Mouse (Mus musculus): ENCODE results near the gene Bmper.

The Bmper gene

GRCm38 (mm10) chr9:23374789-23375460 is 152.0 kb downstream of the Bmper start:
- DNase-seq (ENCODE audit: low spot score) = no peak

GRCm38 (mm10) chr9:23377831-23378730 is 155.2 kb downstream of the Bmper start:
- DNase-seq (ENCODE audit: low spot score) = no peak

GRCm38 (mm10) chr9:23378731-23379170 is 155.9 kb downstream of the Bmper start:
- DNase-seq (ENCODE audit: low spot score) = no peak

GRCm38 (mm10) chr9:23380171-23380835 is 157.4 kb downstream of the Bmper start:
- no peak for DNase-seq (ENCODE audit: low spot score)

- DNase-seq (ENCODE audit: low spot score) = no peak
Measured at GRCm38 (mm10) chr9:23383291-23383690, 160.4 kb downstream of the Bmper start.

GRCm38 (mm10) chr9:23383837-23384236 is 161.0 kb downstream of the Bmper start:
- no peak for DNase-seq (ENCODE audit: low spot score)

- DNase-seq (ENCODE audit: low spot score) = no peak
Measured at GRCm38 (mm10) chr9:23384880-23385279, 162.0 kb downstream of the Bmper start.

- no peak for DNase-seq (ENCODE audit: low spot score)
Measured at GRCm38 (mm10) chr9:23386201-23386600, 163.3 kb downstream of the Bmper start.

- DNase-seq (ENCODE audit: low spot score) = no peak
Measured at GRCm38 (mm10) chr9:23390118-23390517, 167.2 kb downstream of the Bmper start.

- DNase-seq (ENCODE audit: low spot score) = no peak
Measured at GRCm38 (mm10) chr9:23394652-23395317, 171.9 kb downstream of the Bmper start.

- DNase-seq (ENCODE audit: low spot score) = no peak
Measured at GRCm38 (mm10) chr9:23396186-23396585, 173.3 kb downstream of the Bmper start.

GRCm38 (mm10) chr9:23397876-23398275 is 175.0 kb downstream of the Bmper start:
- no peak for DNase-seq (ENCODE audit: low spot score)

- no peak for DNase-seq (ENCODE audit: low spot score)
Measured at GRCm38 (mm10) chr9:23399638-23400284, 176.9 kb downstream of the Bmper start.

- DNase-seq (ENCODE audit: low spot score) = no peak
Measured at GRCm38 (mm10) chr9:23407416-23407815, 184.5 kb downstream of the Bmper start.

- DNase-seq (ENCODE audit: low spot score) = no peak
Measured at GRCm38 (mm10) chr9:23407935-23408781, 185.3 kb downstream of the Bmper start.

- no peak for DNase-seq (ENCODE audit: low spot score)
Measured at GRCm38 (mm10) chr9:23410567-23410966, 187.7 kb downstream of the Bmper start.

GRCm38 (mm10) chr9:23412956-23413355 is 190.1 kb downstream of the Bmper start:
- no peak for DNase-seq (ENCODE audit: low spot score)

GRCm38 (mm10) chr9:23419107-23419506 is 196.2 kb downstream of the Bmper start:
- no peak for DNase-seq (ENCODE audit: low spot score)

- DNase-seq (ENCODE audit: low spot score) = no peak
Measured at GRCm38 (mm10) chr9:23423748-23424147, 200.9 kb downstream of the Bmper start.

GRCm38 (mm10) chr9:23432631-23433030 is 209.8 kb downstream of the Bmper start:
- no peak for DNase-seq (ENCODE audit: low spot score)

- no peak for DNase-seq (ENCODE audit: low spot score)
Measured at GRCm38 (mm10) chr9:23433238-23433637, 210.4 kb downstream of the Bmper start.
